Mouse (Mus musculus) colon, adult 2 months (tissue): ENCODE results near the gene a. TPM values are rescaled to one million over a fixed set of nuclear protein-coding genes. Genes with fewer than 3 reads are reported as not detected.

ENCODE experiments used
- polyA plus RNA-seq: library from polyadenylated mRNA; depleted of rRNA; stranded (reverse); fragments of >200 nt; gene quantifications from 2 replicates; pipeline ENCODE4 v1.2.3, GENCODE M21; 2012; rRNA removed

The a gene
- 0.30 TPM in 1 of 2 replicates, not detected in the other for polyA plus RNA-seq

DNA sequence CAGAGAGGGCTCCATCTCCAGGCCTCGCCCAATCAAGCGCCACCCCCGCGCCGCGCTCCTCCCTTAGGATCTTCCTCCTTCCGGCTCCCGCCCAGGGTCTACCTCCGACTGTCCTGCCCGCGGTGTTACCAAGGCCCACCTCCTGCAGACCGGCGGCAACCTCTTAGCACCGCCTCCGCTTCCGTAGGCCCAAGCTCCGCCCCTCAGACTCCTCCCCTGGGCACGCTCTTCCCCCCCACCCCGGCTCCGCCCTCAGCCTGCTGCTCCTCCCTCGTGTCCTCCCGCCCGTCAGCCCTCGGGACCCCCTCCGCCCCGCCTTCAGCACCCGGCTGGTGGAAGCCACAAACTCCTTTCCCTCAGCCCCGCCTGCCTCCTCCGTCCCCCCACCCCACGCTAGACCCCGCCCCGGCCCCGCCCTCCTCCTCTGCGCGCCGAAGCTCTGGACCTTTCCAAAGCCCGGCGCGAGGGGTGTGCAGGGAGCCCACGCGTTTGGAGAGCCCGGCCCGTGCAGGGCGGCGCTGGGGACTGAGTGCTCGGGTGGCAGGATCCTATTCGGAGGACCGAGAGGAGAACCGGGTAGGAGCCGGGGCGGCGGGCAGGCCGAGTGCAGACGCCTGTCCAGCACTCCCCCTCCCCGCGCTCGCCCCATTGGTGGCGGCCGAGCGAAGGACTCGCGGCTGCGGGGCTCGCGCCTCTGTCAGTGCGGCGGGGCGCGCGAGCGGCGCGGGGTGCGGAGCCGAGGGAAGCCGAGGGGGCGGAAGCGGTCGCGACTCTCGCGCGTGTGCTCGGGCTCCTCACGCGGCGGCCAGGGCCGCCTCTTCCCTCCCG is at the start of gene a, which contains the start of gene Raly:
Gene a (plus strand): TSS at position 747 of the 828 bp plus-strand sequence.
Gene Raly (plus strand): TSS at position 441 of the 828 bp plus-strand sequence.

DNA sequence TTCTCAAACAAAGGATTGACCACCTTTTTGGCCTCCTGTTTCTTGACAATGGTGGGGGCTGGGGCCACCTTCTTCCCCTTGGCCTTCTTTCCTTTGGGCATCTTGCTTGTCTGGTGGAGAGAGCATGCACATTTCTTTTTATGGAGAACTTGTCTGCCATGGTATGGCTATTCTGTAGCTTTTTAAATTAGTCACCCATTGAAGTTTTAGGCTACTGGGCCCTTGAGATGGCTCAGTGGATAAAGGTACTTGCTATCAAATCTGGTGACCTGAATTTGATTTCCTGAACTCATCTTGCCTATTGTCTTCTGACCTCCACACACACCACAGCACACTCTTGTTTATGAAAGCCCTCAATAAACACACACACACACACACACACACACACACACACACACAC is 21.3 kb upstream of the a start, which contains the start of gene Gm14214:
Gene Gm14214 (minus strand): TSS at position 101 of the 400 bp plus-strand sequence.

DNA sequence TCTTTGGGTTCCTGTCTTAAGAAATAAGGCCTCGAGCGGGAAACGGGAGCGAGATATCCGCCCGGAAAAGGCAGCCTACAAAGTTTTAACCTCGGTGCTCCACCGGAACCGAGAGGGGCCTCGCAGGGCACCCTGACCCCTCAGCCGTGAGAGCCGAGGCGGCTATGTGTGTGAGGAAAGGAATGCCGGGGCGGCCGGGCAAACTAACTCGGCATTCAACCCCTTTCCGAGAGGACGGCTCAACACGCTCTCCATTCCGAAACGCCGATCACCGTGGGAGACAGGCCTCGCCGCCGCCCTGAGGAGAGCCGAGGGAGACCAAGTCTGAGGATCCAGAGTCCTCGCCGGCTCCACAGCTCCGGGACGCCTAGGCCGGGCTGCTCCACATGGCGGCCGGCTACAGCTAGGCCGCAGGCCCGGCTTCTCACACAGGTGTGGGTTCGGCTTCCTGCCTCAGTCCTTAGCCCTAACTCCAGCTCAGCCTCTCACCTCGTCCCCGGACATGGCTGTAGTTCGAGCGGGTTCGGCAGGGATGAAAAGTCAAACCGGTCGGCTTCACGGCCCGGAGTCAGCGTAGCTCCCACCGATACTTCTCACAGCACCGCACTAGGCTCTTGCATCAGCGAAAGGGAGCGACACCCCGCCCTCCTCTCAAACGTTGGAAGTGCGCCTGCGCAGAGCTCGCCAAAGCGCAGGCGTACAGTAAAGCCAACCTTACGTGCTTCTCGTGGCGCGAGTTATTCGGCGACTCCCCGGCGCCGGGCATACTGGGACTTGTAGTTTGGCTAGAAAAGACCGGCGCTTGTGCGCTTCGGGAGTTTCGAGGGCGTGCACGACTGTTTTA is 101.2 kb downstream of the a start, which contains the start of gene Eif2s2:
Gene Eif2s2 (minus strand): TSS at position 735 of the 844 bp plus-strand sequence.

DNA sequence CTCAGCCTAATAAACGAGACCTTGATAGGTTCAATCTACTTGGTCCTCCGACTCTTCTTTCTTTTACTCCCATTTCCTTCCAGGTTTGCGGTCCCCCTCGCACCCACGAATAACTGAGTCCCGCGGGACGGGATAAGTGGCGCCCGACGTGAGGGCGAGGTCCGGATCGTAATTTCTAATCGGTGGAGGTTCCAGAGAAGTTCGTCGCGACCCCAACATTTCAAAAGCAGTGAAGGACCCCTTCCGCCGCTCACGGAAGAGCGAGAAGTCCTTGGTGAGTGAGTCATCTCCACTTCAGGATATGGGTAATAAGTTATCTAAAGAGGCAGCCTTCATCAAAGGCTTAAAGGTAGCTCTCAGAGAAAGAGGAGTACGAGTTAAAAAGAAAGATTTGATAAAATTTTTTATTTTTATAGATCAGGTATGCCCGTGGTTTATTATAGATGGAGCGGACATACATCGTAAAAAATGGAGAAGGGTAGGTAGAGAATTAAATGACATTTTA is 227.1 kb downstream of the a start, which contains the start of gene Gm14226:
Gene Gm14226 (plus strand): TSS at position 16 of the 505 bp plus-strand sequence.

DNA sequence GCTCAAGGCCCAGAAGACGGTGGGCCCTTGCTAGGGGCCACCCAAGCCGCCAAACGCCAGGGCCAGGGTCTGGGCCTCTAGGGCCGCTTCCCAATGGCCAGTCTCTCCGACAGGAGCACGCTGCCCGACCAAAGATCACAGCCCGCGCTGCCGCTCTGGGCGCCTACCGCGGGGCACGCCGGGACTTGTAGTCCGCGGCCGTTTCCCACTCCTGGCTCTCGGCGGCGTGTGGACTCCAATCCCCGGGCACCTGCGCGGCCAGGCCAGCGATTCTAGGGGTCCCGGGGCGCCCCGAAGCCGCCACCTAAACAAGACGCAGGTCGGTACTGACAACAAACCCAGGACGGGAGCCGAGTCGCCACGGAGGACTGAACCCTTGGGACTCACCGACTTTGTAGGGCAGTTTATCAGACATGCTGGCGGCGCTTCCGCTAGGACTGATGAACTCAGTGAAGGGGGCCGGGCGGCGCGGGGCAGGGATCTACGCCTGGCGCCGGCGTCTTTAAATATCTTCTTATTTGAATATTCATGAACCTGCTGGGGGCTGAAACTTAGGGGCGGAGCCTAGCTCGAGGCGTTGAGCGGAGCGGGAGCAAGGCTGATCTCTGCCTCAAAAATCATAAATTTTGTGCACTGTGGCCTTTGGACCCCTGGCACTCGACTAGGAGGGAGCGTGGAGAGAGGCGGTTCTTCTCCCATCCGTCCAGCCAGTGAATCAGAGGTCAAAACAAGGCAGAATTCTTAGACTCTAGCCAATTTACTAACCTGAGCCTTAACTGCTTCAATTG is 283.0 kb downstream of the a start, which contains the start of gene Ahcy:
Gene Ahcy (minus strand): TSS at position 520 of the 788 bp plus-strand sequence.

Other genes starting within 250 kb of the a start
- gene 1700003F12Rik, start 244.3 kb upstream of the a start, polyA plus RNA-seq = 0.43 and 0.86 TPM in 2 replicates
- gene Actl10, start 239.6 kb upstream of the a start, polyA plus RNA-seq = not detected in 2 replicates
- 0.27 and 0.28 TPM in 2 replicates for gene Necab3, start 232.5 kb upstream of the a start, polyA plus RNA-seq
- gene E2f1, start 221.5 kb upstream of the a start, polyA plus RNA-seq = 9.8 and 11.9 TPM in 2 replicates
- 34.6 and 41.6 TPM in 2 replicates for gene Pxmp4, start 187.7 kb upstream of the a start, polyA plus RNA-seq
- gene Zfp341, start 178.1 kb upstream of the a start, polyA plus RNA-seq = 5.8 and 6.8 TPM in 2 replicates
- 1.1 and 1.3 TPM in 2 replicates for gene 4930519P11Rik, start 178.0 kb upstream of the a start, polyA plus RNA-seq
- gene Chmp4b, start 139.7 kb upstream of the a start, polyA plus RNA-seq = 121 and 136 TPM in 2 replicates
- gene Gm14214, start 21.4 kb upstream of the a start, polyA plus RNA-seq = not detected in 2 replicates
- 228 and 243 TPM in 2 replicates for gene Raly, start 306 bp upstream of the a start, polyA plus RNA-seq
- gene Eif2s2, start 101.5 kb downstream of the a start, polyA plus RNA-seq = 11.9 and 12.6 TPM in 2 replicates
- 0.03 and 0.08 TPM in 2 replicates for gene Gm14226, start 226.9 kb downstream of the a start, polyA plus RNA-seq